Comparison of ENCODE assay signal across 8 mouse cellular contexts in genomic region chr14:74884024-74884680, GRCm38 (mm10).
A peak's percentile ranks its signal among the peaks of the same experiment; 100 is the strongest.
DNase-seq lines count a peak whose midpoint lies in the region; ATAC-seq lines count a peak whose summit lies in the region.

No protein-coding gene starts in this region.

- H3K36me3 ChIP-seq in forebrain, embryonic 10.5 days (replicated peaks), result no peaks in the 10 kb centered on the region
- no peaks in the 10 kb centered on the region for H3K36me3 ChIP-seq in heart, embryonic 13.5 days
- no peaks in the 10 kb centered on the region for H3K36me3 ChIP-seq in kidney, embryonic 15.5 days
- H3K36me3 ChIP-seq in lung, embryonic 15.5 days, result no peaks in the 10 kb centered on the region

- 0 out of 2 replicates have a peak overlapping the region, but pooled peaks have one; percentile 20 for H3K27ac ChIP-seq in forebrain, embryonic 10.5 days
- H3K27ac ChIP-seq in heart, embryonic 13.5 days (replicated peaks), result peak overlapping the region; percentile 54
- H3K27ac ChIP-seq in kidney, embryonic 15.5 days, result peak overlapping the region; percentile 71
- H3K27ac ChIP-seq in lung, embryonic 15.5 days, result no peak overlapping the region

- no peak for ATAC-seq in heart, embryonic 13.5 days (ENCODE audit: extremely low read depth, insufficient number of reproducible peaks, low FRiP score, low TSS enrichment)
- ATAC-seq in kidney, embryonic 15.5 days (replicated peaks; ENCODE audit: low FRiP score), result no peak; the same call in 1 of the 2 replicates
- ATAC-seq in lung, embryonic 15.5 days (ENCODE audit: borderline replicate concordance, extremely low read depth, low FRiP score, low TSS enrichment), result peak; percentile 53; the same call in 1 of the 2 replicates

- peak; percentile 56 for DNase-seq in right cerebral cortex, adult 18-20 months
- no peak for DNase-seq in right cerebral cortex, postnatal 25 days
- DNase-seq in forebrain, embryonic 10.5 days (ENCODE audit: extremely low spot score, low spot score), result no peak
- DNase-seq in retina, postnatal 7 days (ENCODE audit: low read depth, low spot score), result peak; percentile 6
- no peak for DNase-seq in B cell, adult 2 months

- peak overlapping the region; percentile 47 for H3K4me2 ChIP-seq in heart, embryonic 13.5 days
- 0 out of 2 replicates have a peak overlapping the region, but pooled peaks have one; percentile 25 for H3K4me2 ChIP-seq in kidney, embryonic 15.5 days
- H3K4me2 ChIP-seq in lung, embryonic 15.5 days, result no peak overlapping the region

- no peaks in the 10 kb centered on the region for H3K27me3 ChIP-seq in forebrain, embryonic 10.5 days (ENCODE audit: poor library complexity, severe bottlenecking)
- H3K27me3 ChIP-seq in heart, embryonic 13.5 days (replicated peaks), result no peaks in the 10 kb centered on the region
- H3K27me3 ChIP-seq in kidney, embryonic 15.5 days, result no peaks in the 10 kb centered on the region
- no peaks in the 10 kb centered on the region for H3K27me3 ChIP-seq in lung, embryonic 15.5 days

- 44% methylated on average over 13 of the region's 13 CpGs for WGBS in forebrain, embryonic 10.5 days
- 22% methylated on average over 13 of the region's 13 CpGs for WGBS in heart, embryonic 13.5 days
- 22% methylated on average over 13 of the region's 13 CpGs for WGBS in kidney, embryonic 15.5 days
- WGBS in lung, embryonic 15.5 days, result 17% methylated on average over 13 of the region's 13 CpGs

- H3K4me3 ChIP-seq in forebrain, embryonic 10.5 days, result no peak overlapping the region
- peak overlapping the region; percentile 7; the same call in 1 of the 2 replicates for H3K4me3 ChIP-seq in heart, embryonic 13.5 days
- no peak overlapping the region for H3K4me3 ChIP-seq in kidney, embryonic 15.5 days (replicated peaks)
- H3K4me3 ChIP-seq in lung, embryonic 15.5 days, result no peak overlapping the region

- peak overlapping the region; percentile 59 for H3K9ac ChIP-seq in heart, embryonic 13.5 days
- H3K9ac ChIP-seq in kidney, embryonic 15.5 days, result no peak overlapping the region
- no peak overlapping the region for H3K9ac ChIP-seq in lung, embryonic 15.5 days

- no peaks in the 10 kb centered on the region for H3K9me3 ChIP-seq in forebrain, embryonic 10.5 days
- H3K9me3 ChIP-seq in heart, embryonic 13.5 days, result no peaks in the 10 kb centered on the region
- no peaks in the 10 kb centered on the region for H3K9me3 ChIP-seq in kidney, embryonic 15.5 days (replicated peaks)
- H3K9me3 ChIP-seq in lung, embryonic 15.5 days, result no peaks in the 10 kb centered on the region

- peaks cover 34% of the 10 kb centered on the region for H3K4me1 ChIP-seq in forebrain, embryonic 10.5 days
- peaks cover 56% of the 10 kb centered on the region for H3K4me1 ChIP-seq in heart, embryonic 13.5 days
- H3K4me1 ChIP-seq in kidney, embryonic 15.5 days, result peaks cover 65% of the 10 kb centered on the region
- H3K4me1 ChIP-seq in lung, embryonic 15.5 days, result peaks cover 62% of the 10 kb centered on the region

Comparison
In these comparisons a context has a peak if more than half of its experiments do, and no peak if none do; other contexts are left out.
1. DNase-seq: peak in right cerebral cortex, adult 18-20 months (single experiment) and retina, postnatal 7 days (single experiment); none in right cerebral cortex, postnatal 25 days (single experiment), forebrain, embryonic 10.5 days (single experiment) and B cell, adult 2 months (0 of 2).